Mouse (Mus musculus) neutrophil, adult 5-6 weeks (primary cell): ENCODE data around the gene Triap1. TPM values are rescaled to one million over a fixed set of nuclear protein-coding genes. Genes with fewer than 3 reads are reported as not detected.
"Not testable (repeated sequence)": the region's sequence is repeated elsewhere in the genome, so short reads cannot be mapped to it uniquely, and the experiment has no call there.

Experiments
- ATAC-seq: fragments of 151-379, 151-347 bp; 2 replicates; pipeline ENCODE4 v1.8.0; 2017; ENCODE audit warnings: mild to moderate bottlenecking, moderate TSS enrichment; ENCODE audit not compliant: insufficient number of reproducible peaks, poor library complexity, low FRiP score, severe bottlenecking; ENCODE audit errors: extremely low read depth
- total RNA-seq: library from RNA; stranded (forward); fragments of 200-1000 nt; gene quantifications from 2 replicates; pipeline ENCODE4 v1.2.3, GENCODE M21; 2017

Gene Triap1
- 12.7 and 12.8 TPM in 2 replicates for total RNA-seq

GRCm38 (mm10) chr5:115340577-115341313 is at the start of gene Triap1, which contains the start of gene Gatc:
TSS of gene Triap1 (plus strand) at chr5:115341225.
TSS of gene Gatc (minus strand) at chr5:115341178.
- ATAC-seq = peak; percentile 91

- ATAC-seq = no peak
These were observed 46.9 kb upstream of the Triap1 start for GRCm38 (mm10) chr5:115294173-115294572.

- no peak for ATAC-seq
These were observed 44.7 kb upstream of the Triap1 start for GRCm38 (mm10) chr5:115296347-115296746.

- peak; percentile 8; the same call in 1 of the 2 replicates for ATAC-seq
These were observed 40.8 kb upstream of the Triap1 start for GRCm38 (mm10) chr5:115300035-115300744.

GRCm38 (mm10) chr5:115300792-115301614 is 40.0 kb upstream of the Triap1 start, which contains the start of gene Dynll1:
TSS of gene Dynll1 (minus strand) at chr5:115300999.
- ATAC-seq = peak; percentile 95

- ATAC-seq = no peak
These were observed 39.4 kb upstream of the Triap1 start for GRCm38 (mm10) chr5:115301615-115302014.

- ATAC-seq = not testable (repeated sequence)
These were observed 38.8 kb upstream of the Triap1 start for GRCm38 (mm10) chr5:115302190-115302589.

- ATAC-seq = no peak
These were observed 28.7 kb upstream of the Triap1 start for GRCm38 (mm10) chr5:115312354-115312753.

GRCm38 (mm10) chr5:115312816-115313667 is 28.0 kb upstream of the Triap1 start:
- no peak for ATAC-seq

GRCm38 (mm10) chr5:115313668-115313943 is 27.4 kb upstream of the Triap1 start:
- ATAC-seq = no peak

- ATAC-seq = no peak
These were observed 23.9 kb upstream of the Triap1 start for GRCm38 (mm10) chr5:115316968-115317644.

GRCm38 (mm10) chr5:115317645-115318328 is 23.2 kb upstream of the Triap1 start:
- ATAC-seq = no peak

- peak; percentile 39 for ATAC-seq
These were observed 21.8 kb upstream of the Triap1 start for GRCm38 (mm10) chr5:115319004-115319940.

- ATAC-seq = peak; percentile 16; the same call in 1 of the 2 replicates
These were observed 14.7 kb upstream of the Triap1 start for GRCm38 (mm10) chr5:115326256-115326831.

GRCm38 (mm10) chr5:115326875-115327609 is 14.0 kb upstream of the Triap1 start, which contains the start of gene Srsf9:
TSS of gene Srsf9 (plus strand) at chr5:115327177.
- ATAC-seq = peak; percentile 82
